Mouse (Mus musculus) urinary bladder, postnatal 4 days (tissue): ENCODE results near the gene Calhm1.

ENCODE experiments used
- DNase-seq, 2 experiments: peaks; one replicate each; pipeline ENCODE4 v3.0.0; 2021 to 2022; ENCODE audit warnings: low spot score in 2 of 2

Gene Calhm1

DNA sequence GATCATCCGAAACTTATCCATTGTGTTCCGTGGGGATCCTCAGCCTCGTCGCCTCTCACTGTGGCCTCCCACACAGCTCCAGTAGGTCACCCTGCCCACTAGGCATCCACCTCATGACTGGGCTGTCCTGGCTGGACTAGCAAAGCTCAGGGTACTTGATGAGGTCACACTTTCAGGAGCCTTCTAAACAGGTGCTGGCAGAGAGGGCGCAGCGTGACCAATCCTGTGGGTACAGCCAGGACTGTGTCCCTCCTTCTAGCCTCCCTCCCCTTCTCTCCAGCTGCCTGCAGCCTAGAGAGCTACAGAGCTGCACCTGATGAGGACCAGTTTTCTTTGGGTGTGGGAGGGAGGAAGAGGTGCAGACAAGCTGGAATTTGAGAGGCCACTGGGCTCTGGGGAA lies at the start of gene Calhm1:
Calhm1 (minus strand) TSS at position 101 of the 400 bp plus-strand sequence.
- DNase-seq: no peak

DNA sequence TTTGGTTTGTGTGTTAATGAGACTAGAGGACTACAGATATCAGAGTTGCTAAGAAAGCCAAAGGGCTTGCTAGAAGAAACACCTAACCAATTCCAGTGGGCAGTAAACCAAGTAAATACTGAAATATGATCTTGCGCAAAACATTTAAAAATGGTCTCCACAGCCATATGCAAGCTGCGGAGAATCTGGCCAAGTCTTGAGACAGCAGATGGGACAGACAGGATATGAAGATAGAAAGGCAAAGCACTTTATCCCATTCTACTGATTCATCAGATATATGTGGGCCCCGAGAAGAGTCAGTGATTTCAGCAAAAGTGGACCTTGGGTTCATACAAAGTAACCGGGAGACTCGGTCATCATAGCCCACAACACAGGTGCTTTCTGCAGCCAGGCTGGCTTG lies 48.1 kb upstream of the Calhm1 start:
- DNase-seq: no peak

DNA sequence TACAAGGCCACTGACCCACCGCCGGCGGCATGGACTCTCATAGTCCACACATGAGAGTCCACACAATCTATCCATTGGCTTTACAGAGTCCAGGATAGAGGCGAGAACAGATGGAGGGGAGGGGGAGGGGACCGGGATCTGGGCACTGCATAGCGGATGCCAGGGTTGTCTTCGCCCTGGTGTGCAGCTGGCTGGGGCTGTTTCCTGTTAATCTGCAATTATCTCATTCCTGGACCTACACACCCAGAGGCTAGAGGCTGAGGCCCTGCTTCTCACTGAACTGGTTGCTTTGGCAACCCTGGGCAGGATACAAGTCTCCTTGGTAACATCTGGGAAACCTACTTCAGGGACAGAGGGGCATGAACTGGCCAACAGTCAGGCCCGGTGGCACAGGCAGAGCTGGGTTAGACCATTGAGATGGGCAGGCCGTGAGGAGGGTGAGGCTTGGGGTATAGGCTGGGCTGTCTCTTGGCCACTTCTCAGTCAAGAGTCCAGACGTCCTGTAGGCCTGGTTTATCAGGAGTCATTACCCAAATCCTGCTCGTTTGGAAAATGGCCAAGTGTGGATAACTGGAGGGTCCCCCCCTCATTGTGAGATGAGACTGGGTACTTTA lies 44.6 kb upstream of the Calhm1 start:
- no peak for DNase-seq

DNA sequence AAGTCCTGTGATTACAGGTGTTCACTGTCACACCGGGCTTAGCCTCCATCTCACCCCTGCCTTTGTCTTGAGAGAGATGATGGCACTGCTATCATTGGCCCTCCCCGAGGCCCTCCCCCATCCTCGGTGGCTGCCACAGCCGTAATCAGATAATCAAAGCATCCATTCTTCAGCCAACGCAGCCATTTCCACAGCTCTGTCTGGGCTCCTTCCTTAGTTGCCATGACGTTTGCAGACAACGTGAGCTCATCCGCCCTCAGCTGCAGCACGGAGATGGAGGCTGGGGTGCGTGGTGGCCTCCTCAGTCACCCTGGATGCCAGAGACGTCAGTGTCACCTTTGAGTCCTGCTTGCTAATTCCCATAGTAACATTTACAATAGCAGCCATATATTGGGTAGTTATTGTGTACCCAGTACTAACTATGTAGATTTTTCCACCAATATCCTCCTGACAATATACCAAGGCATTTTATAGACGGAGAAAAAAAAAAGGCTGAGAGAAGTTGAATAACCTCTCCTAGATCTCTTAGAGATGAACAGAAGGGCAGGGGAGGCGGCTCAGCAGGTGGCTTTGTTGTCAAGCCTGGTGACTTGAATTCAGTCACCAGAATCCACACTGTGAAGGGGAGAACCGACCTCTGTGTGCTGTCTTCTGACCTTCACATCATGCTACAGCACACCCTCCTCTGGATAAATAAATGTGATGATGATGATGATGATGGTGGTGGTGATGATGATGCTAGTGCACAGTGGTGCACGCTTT lies 42.6 kb upstream of the Calhm1 start:
- no peak for DNase-seq

DNA sequence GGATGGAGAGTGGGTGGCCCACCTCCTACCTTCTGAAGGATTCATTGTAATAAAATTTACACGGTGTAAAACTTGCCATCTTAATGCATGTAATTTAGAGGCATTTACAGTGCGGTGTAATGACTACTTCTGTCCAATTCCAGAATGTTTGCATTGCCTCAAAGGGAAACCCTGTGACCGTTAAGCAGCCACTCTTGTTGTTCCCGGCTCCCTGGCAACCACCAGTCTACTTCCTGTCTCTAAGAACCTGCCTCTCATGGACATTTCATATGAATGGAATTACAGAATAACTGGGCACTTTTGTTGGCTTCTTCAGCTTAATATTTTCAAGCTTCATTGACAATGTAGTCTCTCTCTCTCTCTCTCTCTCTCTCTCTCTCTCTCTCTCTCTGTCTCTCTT lies 40.7 kb upstream of the Calhm1 start:
- no peak for DNase-seq

DNA sequence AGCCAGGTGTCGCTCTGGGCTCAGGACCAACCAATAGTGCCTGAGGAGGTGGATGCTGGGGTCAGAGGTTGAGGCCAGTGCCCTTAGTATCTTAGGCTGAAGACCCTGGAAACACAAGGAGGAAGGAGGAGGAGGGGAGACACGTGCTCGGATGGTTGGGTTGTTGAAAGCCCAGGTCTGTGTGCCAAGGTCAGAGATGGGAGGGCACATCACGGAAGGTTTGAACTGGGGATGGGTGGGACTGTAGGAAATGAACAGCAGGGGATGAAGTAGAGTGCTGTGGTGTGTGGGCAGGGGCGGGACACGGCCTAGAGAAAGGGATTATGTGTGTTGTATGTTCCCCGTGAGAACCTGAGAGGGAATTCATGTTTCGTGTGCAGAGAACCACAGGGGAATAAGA lies 40.2 kb upstream of the Calhm1 start:
- DNase-seq: no peak

DNA sequence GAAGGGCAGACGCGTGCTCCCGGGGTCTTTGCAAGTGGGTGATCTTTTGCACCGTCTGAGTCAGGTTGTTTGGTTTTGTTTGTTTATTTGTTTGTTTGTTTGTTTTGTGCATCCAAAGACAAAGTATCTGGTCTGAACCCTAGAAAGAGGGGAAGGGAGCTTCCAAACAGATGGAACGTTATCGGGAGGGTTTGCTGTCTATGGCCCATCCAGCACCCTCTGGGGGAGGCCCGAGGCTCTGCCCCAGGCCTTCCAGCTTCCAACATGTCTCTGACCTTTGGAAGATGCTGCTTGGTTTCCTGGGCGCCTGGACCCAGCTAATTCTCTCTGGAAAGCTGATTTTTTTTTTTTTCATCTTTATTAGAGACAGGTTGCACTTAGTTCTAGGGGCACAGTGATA lies 36.0 kb upstream of the Calhm1 start:
- DNase-seq: no peak

DNA sequence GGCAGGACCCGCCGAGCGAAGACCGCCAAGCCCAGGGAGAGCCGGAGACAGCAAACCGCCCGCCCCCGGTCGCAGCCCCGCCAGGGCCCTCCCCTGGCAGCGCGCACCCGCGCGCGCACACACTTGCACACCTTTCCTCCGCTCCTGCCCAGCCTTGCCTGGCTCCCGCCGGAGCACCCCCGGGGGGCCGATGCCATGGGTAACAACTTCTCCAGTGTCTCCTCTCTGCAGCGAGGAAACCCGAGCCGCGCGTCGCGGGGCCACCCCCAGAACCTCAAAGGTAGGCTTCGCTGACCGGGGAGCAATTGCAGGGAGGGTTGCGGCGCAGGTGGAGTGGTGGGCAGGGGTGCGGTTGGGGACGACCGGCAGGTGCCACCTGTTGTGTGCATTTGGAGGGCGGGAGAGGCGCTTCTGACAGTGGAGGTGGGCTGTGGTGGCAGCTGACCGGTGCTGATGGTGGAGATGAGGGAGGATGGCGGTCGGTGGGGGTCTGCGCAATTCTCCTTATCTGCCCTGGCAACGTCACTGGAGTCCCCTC lies 35.3 kb upstream of the Calhm1 start:
- no peak for DNase-seq

DNA sequence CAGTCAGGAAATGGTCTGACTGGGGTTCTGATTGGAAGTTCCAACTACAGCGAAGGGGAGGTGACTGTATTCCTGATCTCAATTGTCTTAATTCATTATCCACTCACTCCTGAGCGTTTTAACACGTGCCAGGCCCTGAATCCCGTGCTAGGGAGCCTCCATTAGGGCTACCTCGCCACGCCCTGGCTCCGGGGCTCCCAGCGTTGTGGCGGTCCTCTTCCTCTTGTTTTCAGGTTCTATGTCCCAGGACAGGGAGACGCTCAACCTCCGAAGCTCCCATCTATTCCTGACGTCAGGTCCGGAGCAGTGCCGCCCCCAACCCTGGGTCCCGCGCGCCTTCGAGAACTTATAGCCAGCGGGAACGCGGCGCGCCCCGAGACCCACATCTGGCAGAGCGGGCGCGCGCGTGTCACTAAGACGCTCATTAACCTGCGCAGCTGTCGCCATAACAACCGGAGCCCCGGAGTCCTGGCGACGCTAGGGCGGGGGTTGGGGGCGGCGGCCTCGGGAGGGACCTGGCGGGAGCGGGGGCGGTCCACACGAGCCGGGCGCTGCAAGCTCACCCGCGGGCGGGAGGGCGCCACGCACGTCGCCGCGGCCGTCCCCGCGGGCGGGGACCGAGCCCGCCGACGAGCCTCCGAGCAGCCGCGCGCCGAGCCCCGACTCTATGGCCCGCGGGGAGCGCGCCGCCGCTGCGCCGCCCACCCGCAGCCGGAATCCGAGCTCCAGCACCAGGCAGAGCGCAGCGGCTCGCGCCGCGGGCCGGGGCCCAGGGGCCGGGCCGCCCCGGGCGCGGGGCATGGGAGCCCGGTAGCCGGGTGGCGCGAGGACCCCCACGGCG lies 34.6 kb upstream of the Calhm1 start, which contains the start of gene Neurl1a:
Neurl1a (plus strand) TSS at position 390 of the 841 bp plus-strand sequence.
- peak in 1 of 2 experiments; percentile 44 for DNase-seq

DNA sequence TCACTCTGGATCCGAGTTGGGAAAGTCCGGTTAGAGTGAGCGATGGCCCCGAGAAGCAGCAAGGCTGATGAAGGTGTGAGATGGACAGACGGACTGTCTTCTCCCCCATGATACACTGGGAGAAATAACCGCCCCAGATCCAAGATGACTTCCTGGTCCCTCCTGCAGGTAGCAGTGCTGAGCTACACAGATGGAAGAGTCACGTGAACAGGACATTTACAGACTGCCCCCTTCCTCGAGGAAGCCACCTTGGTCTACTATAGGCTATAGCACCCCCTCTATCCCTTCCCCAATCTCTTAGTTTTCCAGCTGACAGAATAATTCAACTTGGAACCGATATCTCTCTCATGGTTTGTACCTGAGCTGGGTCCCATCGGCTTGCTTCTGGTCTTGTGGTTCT lies 33.9 kb upstream of the Calhm1 start:
- DNase-seq: no peak

DNA sequence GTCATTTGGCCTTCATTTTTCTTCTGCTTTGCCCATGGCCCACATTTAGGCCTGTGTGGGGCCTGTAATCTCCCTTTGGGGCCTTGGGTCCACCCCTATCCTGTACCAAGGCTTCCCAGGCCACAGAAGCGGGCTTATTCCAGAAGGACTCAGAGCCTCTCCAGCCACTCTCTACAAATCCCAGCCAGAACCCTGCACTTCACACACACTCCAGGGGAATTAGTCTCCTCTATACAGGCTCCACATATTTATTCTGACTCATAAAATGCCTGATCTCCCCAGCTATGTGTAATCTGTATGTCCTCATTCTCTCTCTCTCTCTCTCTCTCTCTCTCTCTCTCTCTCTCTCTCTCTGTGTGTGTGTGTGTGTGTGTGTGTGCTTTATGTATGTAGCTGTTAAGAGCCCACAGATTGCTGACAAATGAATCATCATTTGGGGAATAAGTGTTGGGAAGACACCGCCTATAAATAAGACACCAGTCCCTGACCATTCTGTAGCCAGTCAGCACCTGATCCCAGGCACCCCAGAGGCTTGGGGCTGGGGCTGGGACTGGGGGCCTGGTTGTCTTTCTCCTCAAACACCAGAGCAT lies 33.0 kb upstream of the Calhm1 start:
- DNase-seq: no peak

DNA sequence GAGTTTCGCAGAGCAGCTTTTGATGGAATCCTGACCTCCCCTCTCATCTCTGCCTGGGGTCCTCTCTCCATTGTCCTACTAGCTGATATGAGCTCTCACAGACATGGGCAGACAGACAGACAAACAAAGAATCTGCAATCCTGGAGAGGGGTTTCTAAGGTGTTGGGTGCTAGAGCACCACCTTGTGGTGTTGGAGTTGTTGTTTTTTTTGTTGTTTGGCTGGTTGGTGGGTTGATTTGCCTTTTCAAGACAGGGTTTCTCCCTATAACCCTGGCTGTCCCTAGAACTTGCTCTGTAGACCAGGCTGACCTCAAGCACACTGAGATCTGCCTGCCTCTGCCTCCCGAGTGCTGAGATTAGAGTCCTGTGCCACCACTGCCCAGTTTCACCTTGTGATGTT lies 31.4 kb upstream of the Calhm1 start:
- DNase-seq: no peak

DNA sequence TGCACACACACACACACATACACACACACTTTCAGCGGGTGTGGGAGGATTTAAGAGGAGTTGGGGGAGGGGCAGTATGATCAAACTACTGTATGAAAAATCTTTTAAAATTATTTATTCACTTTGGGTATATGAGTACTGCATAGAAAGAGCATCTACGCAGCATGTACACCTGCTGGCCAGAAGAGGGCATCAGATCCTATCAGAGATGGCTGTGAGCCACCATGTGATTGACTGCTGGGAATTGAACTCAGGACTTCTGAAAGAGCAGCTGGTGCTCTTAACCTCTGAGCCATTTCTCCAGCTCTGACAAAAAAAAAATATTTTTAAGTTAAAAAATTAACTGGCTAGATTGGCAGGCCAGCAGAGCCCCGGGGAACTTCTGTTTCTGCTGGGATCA lies 30.5 kb upstream of the Calhm1 start:
- DNase-seq: no peak

DNA sequence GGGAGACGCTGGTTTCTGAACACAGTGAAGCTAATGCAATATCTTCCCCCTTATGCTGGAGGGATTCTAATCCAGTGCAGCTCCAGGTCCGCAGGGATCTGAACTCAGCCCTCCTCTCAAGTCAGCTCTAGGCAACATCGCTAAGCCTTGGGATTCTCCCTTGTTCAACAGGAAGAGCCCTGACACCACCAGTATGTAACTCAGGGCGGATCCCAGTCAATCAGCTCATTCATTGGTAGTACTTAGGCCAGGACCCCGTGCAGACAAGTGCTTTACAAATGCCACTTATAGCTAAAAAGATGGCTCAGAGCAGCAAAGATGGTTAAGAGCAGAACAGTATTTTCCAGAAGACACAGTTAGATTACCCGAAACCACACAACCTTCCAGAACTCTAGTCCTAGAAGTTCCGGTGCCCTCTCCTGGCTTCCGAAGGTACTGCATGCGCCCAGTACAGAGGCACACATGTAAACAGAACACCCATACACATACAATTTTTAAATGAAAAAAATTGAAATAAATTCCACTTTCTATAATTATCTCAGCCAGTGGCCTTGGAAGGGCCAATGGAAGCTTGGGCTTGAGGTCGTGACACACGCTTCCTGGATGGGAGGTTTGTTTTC lies 24.8 kb upstream of the Calhm1 start:
- DNase-seq: peak; percentile 73 to 86

DNA sequence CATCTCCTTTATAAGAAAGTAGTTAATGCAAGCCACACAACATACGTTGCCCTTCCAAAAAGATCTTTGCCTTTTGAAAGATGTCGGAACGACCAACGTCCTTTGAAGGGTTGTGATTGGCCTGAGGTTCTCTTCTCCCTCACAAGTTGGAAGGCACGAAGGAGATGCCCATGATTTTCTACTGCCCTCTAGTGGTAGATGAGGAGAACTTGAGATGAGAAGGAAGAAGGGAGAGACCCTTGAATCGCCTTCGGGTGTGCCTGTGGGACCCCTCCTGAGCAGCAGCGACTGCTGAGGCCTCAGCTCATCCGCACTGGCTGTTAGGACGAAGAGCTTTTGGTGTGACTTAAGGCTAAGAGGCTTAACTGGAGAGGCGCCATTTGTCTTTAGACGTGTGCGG lies 24.2 kb upstream of the Calhm1 start:
- DNase-seq: no peak

DNA sequence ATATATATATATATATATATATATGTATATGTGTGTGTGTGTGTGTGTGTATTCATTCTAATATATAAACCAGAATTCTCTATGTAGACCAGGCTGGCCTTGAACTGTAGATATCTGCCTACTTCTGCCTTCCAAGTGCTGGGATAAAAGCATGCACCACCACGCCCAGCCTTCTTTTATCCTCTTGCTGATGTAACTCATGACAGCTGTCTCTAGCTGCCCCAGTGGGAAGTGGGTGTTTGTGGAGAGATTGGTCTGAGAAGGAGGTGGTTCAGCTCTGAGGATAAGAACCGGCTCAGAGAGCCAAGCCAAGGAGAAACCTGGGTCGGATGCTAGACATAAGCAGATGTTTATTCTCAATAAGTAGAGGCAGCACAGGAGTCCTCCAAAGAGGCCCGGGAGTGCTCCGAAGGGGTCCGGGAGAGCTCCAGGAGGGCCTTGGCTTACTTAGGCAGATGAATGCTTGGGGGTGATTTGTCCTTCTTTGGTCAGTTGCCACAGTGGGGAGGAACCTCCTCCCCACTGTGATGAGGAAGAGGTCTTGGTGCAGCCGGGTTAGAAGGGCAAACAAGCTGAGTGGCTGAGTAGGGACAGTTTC lies 23.7 kb upstream of the Calhm1 start:
- no peak for DNase-seq

DNA sequence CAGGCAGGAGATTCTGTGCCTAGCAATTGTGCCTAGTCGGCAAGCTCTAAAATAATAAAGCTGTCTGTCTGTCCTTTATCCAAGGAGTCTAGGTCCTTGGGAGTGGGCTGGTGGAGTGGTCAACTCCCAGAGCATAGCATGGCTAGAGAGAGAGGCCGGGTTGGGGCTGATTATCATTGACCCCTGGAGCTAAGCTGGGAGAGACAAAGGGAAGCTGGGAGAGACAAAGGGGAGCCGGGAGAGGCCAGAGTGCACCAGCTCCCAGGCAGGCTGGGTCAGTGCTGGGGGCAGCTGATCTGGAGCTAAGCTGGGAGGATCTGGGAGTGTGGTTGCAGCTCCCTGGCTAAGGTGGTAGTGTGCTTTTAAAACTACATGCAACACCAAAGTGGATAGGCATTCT lies 22.7 kb upstream of the Calhm1 start:
- no peak for DNase-seq

DNA sequence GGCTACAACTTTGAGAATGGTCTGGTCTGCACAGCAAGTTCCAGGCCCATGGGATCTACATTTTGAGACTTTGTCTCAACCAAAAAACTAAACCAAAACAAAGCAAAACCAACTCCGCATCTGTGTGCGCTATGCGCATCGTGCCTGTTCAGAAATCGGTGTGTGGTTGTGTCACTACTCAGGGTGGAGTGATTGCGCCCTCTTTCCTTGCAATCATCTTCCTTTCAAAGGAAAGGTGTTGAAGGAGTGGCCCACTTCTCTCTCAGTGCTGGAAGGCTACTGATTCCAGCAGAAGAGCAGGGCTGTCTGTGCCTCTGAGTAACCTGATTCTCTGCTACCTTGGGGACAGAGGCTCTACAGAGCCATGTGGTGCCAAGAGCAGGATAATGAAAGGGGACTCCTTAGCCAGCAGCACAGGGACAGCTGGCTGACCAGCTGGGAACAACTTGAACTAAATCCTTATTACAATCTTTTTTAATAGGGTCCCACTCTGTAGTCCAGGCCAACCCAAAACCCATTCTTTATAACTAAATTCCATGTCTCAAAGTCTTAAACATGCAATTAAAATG lies 19.2 kb upstream of the Calhm1 start:
- DNase-seq: no peak

DNA sequence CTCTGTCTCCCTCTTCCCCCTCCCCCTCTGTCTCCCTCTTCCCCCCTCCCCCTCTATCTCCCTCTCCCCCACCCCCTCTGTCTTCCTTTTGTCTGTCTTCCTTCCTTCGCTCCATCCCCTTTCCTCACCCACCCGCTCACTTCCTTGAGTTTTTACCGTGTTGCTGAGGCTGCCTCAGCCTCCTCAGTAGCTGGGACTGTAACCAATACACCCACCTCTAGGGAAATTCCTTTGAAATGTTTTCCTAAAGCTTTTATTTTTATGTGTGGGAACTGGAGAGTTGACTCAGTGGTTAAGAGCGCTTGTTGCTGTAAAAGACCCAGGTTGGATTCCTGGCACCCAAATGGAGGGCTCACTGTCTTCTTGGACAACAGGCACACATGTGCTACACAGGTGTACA lies 17.6 kb upstream of the Calhm1 start:
- no peak for DNase-seq

DNA sequence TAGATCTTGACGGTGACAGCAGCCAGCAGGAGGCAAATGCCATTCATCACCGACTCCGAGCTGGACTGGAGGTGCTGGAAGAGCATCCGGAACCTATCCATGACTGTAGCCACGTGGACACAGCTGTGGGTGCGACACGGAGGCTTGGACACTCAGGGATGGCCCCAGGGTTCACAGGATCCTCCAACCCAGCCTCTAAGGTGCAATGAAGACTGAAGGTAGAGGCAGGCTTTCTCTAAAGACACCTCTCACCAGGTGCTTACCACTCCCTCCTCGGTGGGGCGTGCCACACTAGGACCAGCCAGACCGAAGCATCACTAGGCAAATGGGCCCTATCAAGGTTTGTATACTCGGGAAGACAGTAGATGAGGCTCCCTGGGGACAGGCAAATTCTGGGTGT lies 13.6 kb upstream of the Calhm1 start, which contains the start of gene Calhm3:
Calhm3 (minus strand) TSS at position 101 of the 400 bp plus-strand sequence.
- no peak for DNase-seq

DNA sequence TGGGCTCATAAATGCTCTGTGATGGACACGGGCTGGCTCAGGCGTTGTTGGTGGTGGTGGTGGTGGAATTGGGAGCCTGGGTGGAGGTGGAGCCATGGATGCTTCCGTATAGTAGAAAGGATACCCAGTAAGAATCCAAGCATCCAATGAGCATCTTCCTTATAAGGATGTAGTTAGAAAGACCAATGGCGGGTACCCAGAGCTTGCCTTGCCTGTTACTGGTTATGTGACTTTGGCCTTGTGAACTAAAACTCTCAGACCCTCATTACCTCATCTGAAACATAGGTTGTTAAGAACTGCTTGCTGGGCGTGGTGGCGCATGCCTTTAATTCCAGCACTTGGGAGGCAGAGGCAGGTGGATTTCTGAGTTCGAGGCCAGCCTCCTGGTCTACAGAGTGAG lies 9.7 kb upstream of the Calhm1 start:
- DNase-seq: no peak
